Mouse (Mus musculus) A20 (cell line): ENCODE data around the gene Rtn1.

ENCODE experiments used
- DNase-seq: peaks from one replicate; pipeline ENCODE4 v3.0.0-alpha.2; 2011; ENCODE audit warnings: low read depth, low spot score

Rtn1 gene

GRCm38 (mm10) chr12:72232176-72232575, 176.7 kb downstream of the Rtn1 start:
- no peak for DNase-seq

DNA sequence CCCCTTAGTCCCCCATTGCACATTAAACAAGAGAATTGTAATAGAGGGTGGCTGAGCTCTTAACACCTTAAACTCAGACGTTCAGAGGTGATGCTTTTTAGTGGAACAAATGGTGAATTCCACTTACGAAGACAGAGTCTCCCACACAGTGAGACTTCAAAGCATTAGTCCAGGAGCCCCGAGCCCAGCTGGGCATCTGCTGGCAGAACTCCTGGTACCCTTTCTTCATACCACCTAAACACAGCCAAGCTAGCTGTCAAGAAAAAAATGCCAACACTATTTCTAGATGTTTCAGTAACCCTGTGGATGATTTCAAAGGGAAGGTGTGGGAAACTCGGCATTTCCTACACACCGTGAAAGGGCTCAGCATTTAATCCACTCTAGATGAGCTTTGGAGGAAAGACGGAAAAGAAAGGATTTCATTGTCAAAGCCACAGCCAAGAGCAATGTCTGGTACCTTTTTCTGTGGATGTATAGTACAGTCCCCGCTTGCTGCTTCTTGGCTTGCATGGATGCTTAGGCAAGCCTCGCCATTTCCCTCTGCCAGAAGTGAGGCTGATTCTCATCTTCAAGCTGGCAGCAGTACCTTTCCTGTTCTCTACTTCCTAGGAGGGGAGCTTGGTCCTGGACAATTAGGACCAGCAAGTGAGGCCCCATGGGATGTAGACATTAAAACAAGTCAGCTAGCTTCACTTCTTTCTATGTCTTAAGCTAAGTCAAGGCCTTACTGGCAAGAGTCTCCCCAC, 179.2 kb downstream of the Rtn1 start:
- no peak for DNase-seq

DNA sequence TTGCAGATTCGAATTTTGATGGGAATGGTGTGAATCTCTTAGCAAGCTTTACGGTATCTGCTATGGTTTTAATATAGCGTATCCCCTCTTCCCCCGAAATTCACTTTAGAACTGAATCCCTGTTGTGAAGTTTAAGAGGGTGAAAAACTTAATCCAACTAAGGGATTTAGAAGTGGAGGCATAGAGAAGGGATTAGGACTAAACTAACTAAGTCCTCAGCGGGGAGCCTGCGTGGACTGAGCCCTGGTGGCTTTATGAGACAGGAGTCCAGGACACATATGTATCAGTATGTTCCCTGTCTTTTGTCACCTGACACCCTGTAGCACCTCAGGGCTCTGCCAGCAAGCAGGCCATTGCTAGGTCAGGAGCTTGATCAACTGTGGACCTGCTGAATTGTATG, 181.1 kb downstream of the Rtn1 start:
- DNase-seq = no peak

GRCm38 (mm10) chr12:72225371-72225770, 183.5 kb downstream of the Rtn1 start:
- no peak for DNase-seq

GRCm38 (mm10) chr12:72223557-72224102, 185.2 kb downstream of the Rtn1 start:
- no peak for DNase-seq

DNA sequence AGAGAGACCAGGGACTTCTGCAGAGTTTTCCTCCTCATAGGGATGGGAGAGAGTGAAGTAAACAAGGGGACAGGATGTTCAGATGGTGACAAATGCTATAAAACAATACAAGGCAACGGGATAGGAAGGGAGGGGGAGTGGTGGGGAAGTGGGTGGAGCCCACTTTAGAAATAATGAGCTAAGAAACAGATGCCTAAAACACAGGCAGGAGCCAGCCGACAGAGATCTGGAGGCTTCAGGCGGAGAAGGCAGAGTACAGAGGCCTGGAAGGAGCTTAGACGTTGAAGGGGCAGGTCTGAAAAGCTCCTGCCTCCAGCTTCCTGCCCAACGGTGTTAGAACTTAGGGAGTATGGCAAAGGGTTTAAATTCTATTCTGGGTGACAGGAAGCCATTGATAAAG, 195.3 kb downstream of the Rtn1 start:
- DNase-seq = no peak

- DNase-seq = no peak
These were observed 208.0 kb downstream of the Rtn1 start for GRCm38 (mm10) chr12:72200828-72201227.

- no peak for DNase-seq
These were observed 210.8 kb downstream of the Rtn1 start for GRCm38 (mm10) chr12:72197925-72198486.

DNA sequence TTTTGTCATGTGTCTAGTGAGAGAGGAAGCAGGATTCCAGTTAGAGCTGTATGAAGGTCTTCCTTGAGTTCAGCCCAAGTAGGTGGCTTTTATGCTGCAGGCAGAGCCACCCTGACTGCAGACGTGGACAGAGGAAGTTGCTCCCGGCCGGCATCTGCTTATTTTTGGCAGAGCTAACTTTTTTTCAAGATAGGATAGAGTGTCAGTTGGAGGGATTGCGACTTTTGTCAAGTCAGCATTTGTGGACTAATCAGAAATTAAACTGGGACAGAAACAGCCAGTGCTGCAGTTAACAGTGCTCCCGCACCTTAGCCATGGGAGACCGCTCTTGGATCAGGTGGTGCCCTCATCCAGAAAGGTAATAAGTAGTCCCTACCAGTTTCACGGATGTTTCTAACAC, 211.4 kb downstream of the Rtn1 start:
- no peak for DNase-seq

- no peak for DNase-seq
These were observed 223.9 kb downstream of the Rtn1 start, which contains the start of gene Ccdc175 for GRCm38 (mm10) chr12:72184929-72185328. Gene Ccdc175 (minus strand): TSS chr12:72185029.

DNA sequence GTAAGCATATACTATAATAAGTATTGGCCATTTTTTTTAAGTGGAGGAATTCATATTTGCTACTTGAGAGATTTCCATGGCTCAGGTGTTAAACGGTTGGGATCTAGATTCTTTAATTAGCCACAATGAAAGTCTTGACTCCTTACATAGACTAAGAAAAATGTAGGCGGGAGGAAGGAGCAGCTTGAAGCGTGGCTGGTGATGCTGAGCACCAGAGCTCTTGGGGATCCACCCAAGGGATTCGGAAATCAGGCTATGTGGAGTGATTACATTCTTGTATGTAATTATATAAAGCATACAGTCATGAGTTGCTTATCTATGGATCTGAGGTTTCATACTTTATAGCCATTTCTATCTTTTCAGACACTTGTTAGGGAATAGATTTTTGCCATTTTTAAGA, 229.3 kb downstream of the Rtn1 start:
- no peak for DNase-seq

- DNase-seq = no peak
These were observed 230.5 kb downstream of the Rtn1 start for GRCm38 (mm10) chr12:72178322-72178721.
